Mouse (Mus musculus) thymus, postnatal 4 days (tissue): Measurements from ENCODE around the gene 1700017N19Rik.

ENCODE experiments used
- DNase-seq: peaks from one replicate; pipeline ENCODE4 v3.0.0; 2021

The 1700017N19Rik gene

GRCm38 (mm10) chr10:100661970-100662590, 71.8 kb downstream of the 1700017N19Rik start:
- DNase-seq = no peak
